Mouse (Mus musculus) CH12.LX (cell line): ENCODE results near the gene Tmem205. TPM values are rescaled to one million over a fixed set of nuclear protein-coding genes. Genes with fewer than 3 reads are reported as not detected.

Experiments used
- DNase-seq: peaks from one replicate; pipeline ENCODE4 v3.0.0-alpha.2; 2013; ENCODE audit errors: extremely low read depth
- H3K27ac ChIP-seq: 2 replicates; pipeline ENCODE4 v1.5.1; 2012; ENCODE audit warnings: low read depth, mild to moderate bottlenecking, control low read depth, moderate library complexity; ENCODE audit not compliant: insufficient read depth
- H3K27me3 ChIP-seq: replicated peaks from 2 replicates; pipeline ENCODE3; 2012; ENCODE audit warnings: inconsistent platforms
- H3K36me3 ChIP-seq, 2 experiments: replicated peaks in 1 of 2; 2 replicates each; pipeline versions ENCODE3 to v1.6.1; 2012; ENCODE audit warnings: inconsistent platforms in 1 of 2, low read length in 1 of 2, mild to moderate bottlenecking in 1 of 2, mixed read lengths in 1 of 2, moderate library complexity in 1 of 2; ENCODE audit not compliant: control insufficient read depth in 1 of 2, insufficient read depth in 1 of 2
- H3K4me1 ChIP-seq, 2 experiments: 2 replicates each; pipeline ENCODE4 v1.6.1; 2012; ENCODE audit warnings: inconsistent platforms in 1 of 2, moderate library complexity in 1 of 2; ENCODE audit not compliant: insufficient read depth in 2 of 2, control insufficient read depth in 1 of 2
- H3K4me2 ChIP-seq: 2 replicates; pipeline ENCODE4 v1.6.1; 2012; ENCODE audit warnings: low read depth, mild to moderate bottlenecking, control low read depth; ENCODE audit not compliant: poor library complexity, insufficient read depth, severe bottlenecking
- H3K4me3 ChIP-seq, 3 experiments: fragments of 150-350 bp in 1 of 3; sonication (generic) in 1 of 3; replicated peaks in 1 of 3; 2 replicates each; pipeline versions ENCODE3 to v1.5.1; 2011 to 2012; ENCODE audit warnings: low read depth in 2 of 3, low read length in 2 of 3, mild to moderate bottlenecking in 2 of 3, moderate library complexity in 2 of 3, control low read depth in 1 of 3, improper control_type of control experiment in 1 of 3, inconsistent platforms in 1 of 3, mixed read lengths in 1 of 3; ENCODE audit not compliant: poor library complexity in 1 of 3
- H3K79me2 ChIP-seq: replicated peaks from 2 replicates; pipeline ENCODE4 v1.6.1; 2012; ENCODE audit warnings: mild to moderate bottlenecking, moderate library complexity; ENCODE audit not compliant: control insufficient read depth, poor library complexity, insufficient read depth, severe bottlenecking; ENCODE audit errors: extremely low read depth
- H3K9ac ChIP-seq: 2 replicates; pipeline ENCODE4 v1.6.1; 2012; ENCODE audit warnings: low read depth, mild to moderate bottlenecking, control low read depth, moderate library complexity; ENCODE audit not compliant: insufficient read depth
- H3K9me3 ChIP-seq: replicated peaks from 2 replicates; pipeline ENCODE3; 2012; ENCODE audit warnings: low read length, inconsistent platforms, mixed read lengths
- BHLHE40 ChIP-seq: IDR thresholded peaks from 2 replicates; pipeline ENCODE4 v1.6.1; 2011; ENCODE audit warnings: mild to moderate bottlenecking, low read depth, low read length, improper control_type of control experiment
- CHD2 ChIP-seq: IDR thresholded peaks from 2 replicates; pipeline ENCODE4 v1.6.1; 2011; ENCODE audit warnings: low read length, improper control_type of control experiment
- CTCF ChIP-seq, 2 experiments: IDR thresholded peaks in 1 of 2; conservative IDR thresholded peaks in 1 of 2; 2 replicates each; pipeline ENCODE4 v1.5.1; 2011 to 2012; ENCODE audit warnings: low read depth in 2 of 2, low read length in 2 of 2, improper control_type of control experiment in 1 of 2, inconsistent platforms in 1 of 2, mild to moderate bottlenecking in 1 of 2, moderate library complexity in 1 of 2
- E2F4 ChIP-seq: IDR thresholded peaks from 2 replicates; pipeline ENCODE4 v1.6.1; 2011; ENCODE audit warnings: low read depth, low read length, improper control_type of control experiment; ENCODE audit not compliant: insufficient replicate concordance
- HCFC1 ChIP-seq: IDR thresholded peaks from 2 replicates; pipeline ENCODE4 v1.6.1; 2012; ENCODE audit warnings: low read depth, mild to moderate bottlenecking, inconsistent platforms, low read length, improper control_type of control experiment
- IRF4 ChIP-seq: IDR thresholded peaks from 2 replicates; pipeline ENCODE4 v1.6.1; 2014; ENCODE audit warnings: low read depth, mild to moderate bottlenecking, inconsistent platforms, low read length, improper control_type of control experiment
- JUN ChIP-seq: IDR thresholded peaks from 2 replicates; pipeline ENCODE4 v1.6.1; 2011; ENCODE audit warnings: low read depth, mild to moderate bottlenecking, low read length, improper control_type of control experiment, moderate library complexity; ENCODE audit not compliant: insufficient read depth
- JUND ChIP-seq: conservative IDR thresholded peaks from 2 replicates; pipeline ENCODE4 v1.6.1; 2011; ENCODE audit warnings: low read depth, low read length, improper control_type of control experiment
- MAFK ChIP-seq: IDR thresholded peaks from 2 replicates; pipeline ENCODE4 v1.6.1; 2011; ENCODE audit warnings: low read length, improper control_type of control experiment; ENCODE audit not compliant: insufficient replicate concordance
- MAX ChIP-seq: IDR thresholded peaks from 2 replicates; pipeline ENCODE4 v1.6.1; 2011; ENCODE audit warnings: low read length, improper control_type of control experiment
- MEF2A ChIP-seq: IDR thresholded peaks from 2 replicates; pipeline ENCODE4 v1.6.1; 2014; ENCODE audit warnings: low read depth, mild to moderate bottlenecking, inconsistent platforms, low read length, improper control_type of control experiment, borderline replicate concordance
- MYC ChIP-seq: IDR thresholded peaks from 2 replicates; pipeline ENCODE4 v1.6.1; 2011; ENCODE audit warnings: low read depth, mild to moderate bottlenecking, improper control_type of control experiment, low read length
- NELFE ChIP-seq: IDR thresholded peaks from 2 replicates; pipeline ENCODE4 v1.6.1; 2011; ENCODE audit warnings: low read depth, low read length, improper control_type of control experiment
- NRF1 ChIP-seq: IDR thresholded peaks from 2 replicates; pipeline ENCODE4 v1.6.1; 2014; ENCODE audit warnings: low read depth, mild to moderate bottlenecking, inconsistent platforms, low read length, improper control_type of control experiment, moderate library complexity
- POLR2A ChIP-seq: IDR thresholded peaks from 2 replicates; pipeline ENCODE4 v1.6.1; 2011; ENCODE audit warnings: low read depth, mild to moderate bottlenecking, improper control_type of control experiment, low read length
- POLR2AphosphoS2 ChIP-seq: IDR thresholded peaks from 2 replicates; pipeline ENCODE4 v1.6.1; 2011; ENCODE audit warnings: low read depth, low read length, improper control_type of control experiment
- RAD21 ChIP-seq: IDR thresholded peaks from 2 replicates; pipeline ENCODE4 v1.6.1; 2011; ENCODE audit warnings: low read depth, mild to moderate bottlenecking, low read length, improper control_type of control experiment, moderate library complexity
- RCOR1 ChIP-seq: conservative IDR thresholded peaks from 2 replicates; pipeline ENCODE4 v1.6.1; 2012; ENCODE audit warnings: low read depth, mild to moderate bottlenecking, inconsistent platforms, low read length, improper control_type of control experiment
- SIN3A ChIP-seq: IDR thresholded peaks from 2 replicates; pipeline ENCODE4 v1.6.1; 2012; ENCODE audit warnings: low read length, improper control_type of control experiment, inconsistent platforms
- SMC3 ChIP-seq: IDR thresholded peaks from 2 replicates; pipeline ENCODE4 v1.6.1; 2011; ENCODE audit warnings: low read depth, low read length, improper control_type of control experiment
- TCF12 ChIP-seq: IDR thresholded peaks from 2 replicates; pipeline ENCODE4 v1.6.1; 2014; ENCODE audit warnings: low read depth, mild to moderate bottlenecking, inconsistent platforms, low read length, improper control_type of control experiment
- UBTF ChIP-seq: IDR thresholded peaks from 2 replicates; pipeline ENCODE4 v1.6.1; 2012; ENCODE audit warnings: low read depth, mild to moderate bottlenecking, inconsistent platforms, low read length, improper control_type of control experiment, moderate library complexity
- USF1 ChIP-seq: IDR thresholded peaks from 2 replicates; pipeline ENCODE4 v1.6.1; 2014; ENCODE audit warnings: low read depth, mild to moderate bottlenecking, inconsistent platforms, low read length, improper control_type of control experiment
- USF2 ChIP-seq: conservative IDR thresholded peaks from 2 replicates; pipeline ENCODE4 v1.6.1; 2011; ENCODE audit warnings: low read depth, low read length, improper control_type of control experiment
- ZC3H11A ChIP-seq: IDR thresholded peaks from 2 replicates; pipeline ENCODE4 v1.6.1; 2012; ENCODE audit warnings: low read depth, mild to moderate bottlenecking, inconsistent platforms, low read length, improper control_type of control experiment
- ZKSCAN1 ChIP-seq: IDR thresholded peaks from 2 replicates; pipeline ENCODE4 v1.6.1; 2012; ENCODE audit warnings: low read depth, inconsistent platforms, low read length, improper control_type of control experiment, borderline replicate concordance
- ZMIZ1 ChIP-seq: IDR thresholded peaks from 2 replicates; pipeline ENCODE4 v1.6.1; 2012; ENCODE audit warnings: low read depth, mild to moderate bottlenecking, inconsistent platforms, low read length, improper control_type of control experiment
- ZNF384 ChIP-seq: IDR thresholded peaks from 2 replicates; pipeline ENCODE4 v1.6.1; 2012; ENCODE audit warnings: low read depth, low read length, improper control_type of control experiment, inconsistent platforms
- dilution Hi-C: fragments of 300-500 bp; cut with MboI; formaldehyde crosslinking; loops from 2 replicates; pipeline ENCODE4 v1.14.3; 2020; ENCODE audit warnings: low sequenced_read_pairs; ENCODE audit not compliant: extremely low pct_unique_long_range_greater_than_20kb, extremely low pct_ligation_motif_present
- in situ Hi-C: fragments of 300-500 bp; cut with MboI; formaldehyde crosslinking; loops from 3 replicates; pipeline ENCODE4 v1.14.3; 2019; ENCODE audit warnings: low sequenced_read_pairs, low pct_ligation_motif_present, low pct_unique_long_range_greater_than_20kb, mixed read lengths
- polyA plus RNA-seq: library from polyadenylated mRNA; unstranded; fragments of >175 nt; gene quantifications from 2 replicates; pipeline ENCODE4 v1.2.1, GENCODE M21; 2012; ENCODE audit warnings: low read depth; ENCODE audit not compliant: insufficient read length
- total RNA-seq, 2 experiments: library from RNA; depleted of rRNA; stranded (reverse); fragments of 300-350 nt in 1 of 2; fragments of >200 nt in 1 of 2; gene quantifications; 2 replicates each; pipeline ENCODE4 v1.2.3; 2012 to 2014

Tmem205 gene
- total and polyA plus RNA-seq, 3 experiments = 0.87 to 2.9 (median 2.9) TPM

- in situ Hi-C loops (no loop called here), dilution Hi-C loops (no loop called here)
- no peaks in the 10 kb centered on the region for H3K79me2 ChIP-seq
These were observed 4.7 kb upstream of the Tmem205 start for GRCm38 (mm10) chr9:21932006-21932405.

GRCm38 (mm10) chr9:21929208-21929607 lies 1.9 kb upstream of the Tmem205 start:
- dilution Hi-C loops = no loop called here
- TF ChIP-seq JUND = no peak
- TF ChIP-seq JUN = no peak
- no peak for TF ChIP-seq TCF12
- TF ChIP-seq MEF2A = no peak
- TF ChIP-seq RCOR1 = no peak
- no peak for TF ChIP-seq ZNF384
- TF ChIP-seq CHD2 = no peak
- no peak for TF ChIP-seq NELFE
- no peak for TF ChIP-seq HCFC1
- TF ChIP-seq NRF1 = no peak
- TF ChIP-seq MAFK = no peak
- no peak for TF ChIP-seq SMC3
- TF ChIP-seq POLR2AphosphoS2 = no peak
- no peak for TF ChIP-seq MAX
- TF ChIP-seq ZC3H11A = no peak
- TF ChIP-seq USF1 = no peak
- no peak for TF ChIP-seq UBTF
- no peak for TF ChIP-seq POLR2A
- H3K4me1 ChIP-seq = no peaks in the 10 kb centered on the region
- peaks cover 3% of the 10 kb centered on the region for H3K9me3 ChIP-seq
- no peaks in the 10 kb centered on the region for H3K36me3 ChIP-seq
- no peak overlapping the region for H3K4me2 ChIP-seq
- H3K27ac ChIP-seq = no peak overlapping the region
- H3K4me3 ChIP-seq = no peak overlapping the region
- in situ Hi-C loops = no loop called here
- no peaks in the 10 kb centered on the region for H3K79me2 ChIP-seq
- peaks cover 67% of the 10 kb centered on the region for H3K27me3 ChIP-seq
- H3K9ac ChIP-seq = no peak overlapping the region
- DNase-seq = no peak

More at GRCm38 (mm10) chr9:21932006-21932405, 4.7 kb upstream of the Tmem205 start:
- DNase-seq = no peak
- TF ChIP-seq ZMIZ1 (no peak), RAD21 (no peak), NRF1 (no peak), JUN (no peak), MAFK (no peak), E2F4 (no peak), POLR2AphosphoS2 (no peak), MAX (no peak), CHD2 (no peak), IRF4 (no peak), USF2 (no peak), UBTF (no peak), BHLHE40 (no peak), SIN3A (no peak), MYC (no peak), ZKSCAN1 (no peak), JUND (no peak), RCOR1 (no peak), CTCF (conservative IDR thresholded peaks at IDR 0.05 in 1 of 2, IDR thresholded peaks at IDR 0.05 in 1 of 2; ENCODE audit: low read depth in 2 of 2, low read length in 2 of 2) (no peak), TCF12 (no peak)
- no peak overlapping the region for H3K4me2 ChIP-seq
- peaks cover 6% of the 10 kb centered on the region for H3K9me3 ChIP-seq
- H3K9ac ChIP-seq = no peak overlapping the region
- peaks cover 78% of the 10 kb centered on the region for H3K27me3 ChIP-seq
- H3K27ac ChIP-seq = no peak overlapping the region
- no peaks in the 10 kb centered on the region for H3K36me3 ChIP-seq
- H3K4me1 ChIP-seq = no peaks in the 10 kb centered on the region
- no peak overlapping the region for H3K4me3 ChIP-seq
